Mouse (Mus musculus): Measurements from ENCODE around the gene C1ql3.

The C1ql3 gene

GRCm38 (mm10) chr2:13011472-13011871, at the start of gene C1ql3:
TSS of gene C1ql3 (minus strand) at chr2:13011806.
- DNase-seq, result peak; percentile 2 to 6

DNA sequence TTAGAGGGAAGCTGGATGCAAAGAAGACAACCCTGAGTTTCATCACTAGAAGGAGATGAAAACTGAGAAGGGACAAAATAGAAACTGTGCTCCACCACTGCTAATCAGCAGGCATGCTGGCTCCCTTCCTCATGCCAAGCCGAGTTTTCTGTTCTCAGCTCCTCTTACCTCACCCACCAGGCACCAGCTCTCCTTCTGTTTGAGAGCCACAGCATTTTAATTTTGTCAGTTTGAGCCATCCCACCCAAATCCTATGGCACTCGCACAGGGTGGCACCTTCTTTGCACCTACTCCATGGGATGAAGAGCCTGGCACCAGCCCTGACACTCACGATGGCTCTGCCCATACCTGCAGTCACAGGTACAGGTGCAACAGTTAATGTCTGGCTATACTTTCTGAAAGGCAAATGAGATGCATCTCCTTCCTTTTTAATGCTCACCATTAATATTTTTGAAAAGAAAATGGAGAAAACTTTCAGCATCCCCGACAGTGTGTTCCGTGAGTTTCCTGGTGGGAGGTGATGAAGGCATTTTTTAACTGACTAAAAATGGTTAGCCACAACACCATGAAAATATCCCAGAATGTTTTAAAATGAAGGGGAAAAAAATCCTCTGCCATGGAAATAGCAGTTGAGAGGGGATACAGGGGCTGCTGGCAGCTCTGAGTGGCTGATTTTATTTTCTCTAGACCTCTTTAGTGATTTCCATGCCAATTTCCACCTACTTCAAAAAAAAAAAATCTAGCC, 49.0 kb upstream of the C1ql3 start:
- no peak for DNase-seq

DNA sequence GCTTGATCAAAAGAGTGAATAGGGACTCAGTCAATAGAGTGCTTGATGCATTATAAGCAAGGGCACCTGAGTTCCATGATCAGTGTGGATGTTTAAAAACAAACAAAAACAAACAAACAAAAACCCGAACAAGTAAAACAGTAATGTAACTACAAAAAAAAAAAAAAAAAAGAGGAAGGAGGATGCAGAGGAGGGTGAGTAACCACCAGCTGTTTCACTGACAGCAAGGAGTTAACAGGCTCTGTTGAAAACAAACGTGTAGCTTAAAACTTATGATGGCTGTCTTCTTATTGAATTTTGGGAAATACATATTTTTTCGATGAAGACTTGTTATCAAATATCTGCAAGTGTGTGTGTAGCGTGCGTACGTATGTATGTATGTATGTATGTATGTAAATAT, 37.0 kb upstream of the C1ql3 start:
- no peak for DNase-seq

GRCm38 (mm10) chr2:13044555-13044954, 32.9 kb upstream of the C1ql3 start:
- no peak for DNase-seq

DNA sequence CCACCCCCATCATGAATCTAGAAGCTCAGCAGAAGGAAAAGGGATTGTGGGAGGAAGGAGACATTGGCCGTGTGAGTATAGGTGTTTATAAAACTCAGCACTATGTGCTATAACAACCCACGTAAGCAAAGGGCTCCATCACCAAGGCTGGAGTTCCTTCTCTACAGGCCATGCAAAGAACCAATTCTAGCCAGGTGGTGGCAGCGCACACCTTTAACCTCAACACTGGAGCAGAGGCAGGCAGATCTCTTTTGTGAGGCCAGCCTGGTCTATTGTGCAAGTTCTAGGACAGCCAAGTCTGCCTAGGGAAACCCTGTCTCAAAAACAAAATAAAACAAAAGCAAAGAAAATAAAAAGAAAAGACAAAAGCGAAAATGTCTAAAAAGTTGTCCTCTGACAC, 28.2 kb upstream of the C1ql3 start:
- no peak for DNase-seq

GRCm38 (mm10) chr2:13038772-13039171, 27.2 kb upstream of the C1ql3 start:
- DNase-seq, result no peak

GRCm38 (mm10) chr2:13018861-13019260, 7.3 kb upstream of the C1ql3 start:
- no peak for DNase-seq

- DNase-seq, result no peak
Observed at GRCm38 (mm10) chr2:13018382-13018781, 6.8 kb upstream of the C1ql3 start.

DNA sequence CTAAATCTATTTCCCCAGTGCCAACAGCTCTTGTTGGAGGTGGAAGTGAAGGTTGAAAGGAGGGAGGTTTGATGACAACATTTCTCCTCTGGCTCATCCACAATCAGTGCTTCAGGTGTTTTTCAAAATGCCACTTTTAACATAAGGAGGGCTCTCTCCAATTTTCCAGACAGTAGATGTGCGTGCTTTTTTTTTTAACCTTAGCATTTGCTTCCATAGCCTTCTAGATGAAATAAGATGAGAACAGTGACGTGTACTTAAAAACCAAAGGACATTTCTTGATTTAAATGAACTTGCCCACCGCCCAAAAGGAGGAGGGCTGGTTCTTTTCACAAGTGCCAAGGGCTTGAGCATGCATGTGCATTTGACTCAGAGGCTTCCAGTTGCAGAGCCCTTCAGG, 367 bp upstream of the C1ql3 start:
- no peak for DNase-seq

- peak; percentile 27 to 38 for DNase-seq
Observed at GRCm38 (mm10) chr2:13010460-13011341, 905 bp downstream of the C1ql3 start.

- peak; percentile 46 to 65 for DNase-seq
Observed at GRCm38 (mm10) chr2:13010030-13010459, 1.6 kb downstream of the C1ql3 start.

GRCm38 (mm10) chr2:13009261-13009972, 2.2 kb downstream of the C1ql3 start:
- peak in 1 of 2 experiments; percentile 2 for DNase-seq

- DNase-seq, result no peak
Observed at GRCm38 (mm10) chr2:13008433-13008832, 3.2 kb downstream of the C1ql3 start.

DNA sequence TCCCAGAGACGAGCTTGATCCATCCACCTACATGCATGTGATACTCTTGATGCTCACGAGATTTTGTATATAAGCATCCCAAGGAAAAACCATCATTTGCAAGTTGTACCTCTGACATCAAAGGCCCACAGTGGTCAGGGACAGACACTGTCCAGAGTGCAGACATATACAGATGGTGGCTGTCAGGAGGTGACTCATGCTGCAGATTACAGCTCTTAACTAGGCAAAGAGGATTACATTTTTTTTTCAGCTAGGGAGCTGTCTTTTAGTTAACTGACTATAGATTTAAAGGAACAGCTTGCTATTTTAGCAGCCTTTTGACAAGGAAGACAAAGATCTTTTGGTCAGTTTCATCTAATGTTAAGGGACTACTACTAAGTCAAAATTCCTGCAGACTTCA, 11.6 kb downstream of the C1ql3 start:
- no peak for DNase-seq

- DNase-seq, result no peak
Observed at GRCm38 (mm10) chr2:12984901-12985732, 26.5 kb downstream of the C1ql3 start.

DNA sequence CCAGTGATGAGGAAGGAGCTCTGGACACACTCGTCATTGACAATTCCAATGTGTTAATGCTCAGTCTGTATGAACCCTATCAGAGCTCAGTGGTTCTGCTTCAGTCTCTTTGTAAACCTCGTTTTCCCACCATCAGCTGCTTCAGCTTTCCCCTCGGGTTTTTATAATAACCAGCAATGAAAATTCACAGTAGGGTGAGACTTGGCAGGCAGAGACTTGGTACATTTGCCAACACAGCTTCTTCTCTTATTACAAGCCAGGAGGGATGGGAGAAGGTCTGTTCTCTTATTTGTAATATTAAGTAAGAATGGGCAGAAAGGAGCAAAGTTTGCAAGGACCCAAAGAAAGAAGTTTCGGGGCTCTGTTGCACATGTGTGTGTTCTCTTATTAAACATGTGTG, 32.8 kb downstream of the C1ql3 start:
- no peak for DNase-seq

GRCm38 (mm10) chr2:12977367-12977766, 34.2 kb downstream of the C1ql3 start:
- no peak for DNase-seq

DNA sequence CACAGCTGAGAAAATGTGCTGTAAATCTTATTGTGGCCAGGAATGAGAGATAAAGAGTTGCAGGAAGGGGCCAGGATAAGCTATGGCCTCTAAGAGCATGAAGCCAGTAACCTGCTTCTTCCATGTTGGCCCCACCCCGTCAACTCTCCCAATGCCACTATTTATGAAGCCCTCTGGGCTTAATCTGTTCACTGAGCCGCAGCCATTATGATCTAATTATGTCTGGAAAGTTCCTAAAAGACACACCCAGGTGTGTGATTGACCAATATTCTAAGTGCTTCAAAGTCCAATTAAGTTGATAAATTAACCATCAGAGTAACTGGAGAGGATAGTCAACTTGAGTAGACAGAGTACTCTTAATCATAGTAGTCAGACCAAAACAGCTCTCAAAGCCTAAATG, 37.9 kb downstream of the C1ql3 start:
- no peak for DNase-seq

GRCm38 (mm10) chr2:12970049-12970724, 41.4 kb downstream of the C1ql3 start:
- DNase-seq, result no peak

- no peak for DNase-seq
Observed at GRCm38 (mm10) chr2:12956703-12957424, 54.7 kb downstream of the C1ql3 start.

Measured in thymus, adult 18-20 months (tissue).